Mouse (Mus musculus): Measurements from ENCODE around the gene Kcnj6. TPM values are rescaled to one million over a fixed set of nuclear protein-coding genes. Genes with fewer than 3 reads are reported as not detected.
A peak's percentile ranks its signal among the peaks of the same experiment; 100 is the strongest.

The Kcnj6 gene
- polyA plus RNA-seq, 1 experiment from 2014 or later, result not detected

DNA sequence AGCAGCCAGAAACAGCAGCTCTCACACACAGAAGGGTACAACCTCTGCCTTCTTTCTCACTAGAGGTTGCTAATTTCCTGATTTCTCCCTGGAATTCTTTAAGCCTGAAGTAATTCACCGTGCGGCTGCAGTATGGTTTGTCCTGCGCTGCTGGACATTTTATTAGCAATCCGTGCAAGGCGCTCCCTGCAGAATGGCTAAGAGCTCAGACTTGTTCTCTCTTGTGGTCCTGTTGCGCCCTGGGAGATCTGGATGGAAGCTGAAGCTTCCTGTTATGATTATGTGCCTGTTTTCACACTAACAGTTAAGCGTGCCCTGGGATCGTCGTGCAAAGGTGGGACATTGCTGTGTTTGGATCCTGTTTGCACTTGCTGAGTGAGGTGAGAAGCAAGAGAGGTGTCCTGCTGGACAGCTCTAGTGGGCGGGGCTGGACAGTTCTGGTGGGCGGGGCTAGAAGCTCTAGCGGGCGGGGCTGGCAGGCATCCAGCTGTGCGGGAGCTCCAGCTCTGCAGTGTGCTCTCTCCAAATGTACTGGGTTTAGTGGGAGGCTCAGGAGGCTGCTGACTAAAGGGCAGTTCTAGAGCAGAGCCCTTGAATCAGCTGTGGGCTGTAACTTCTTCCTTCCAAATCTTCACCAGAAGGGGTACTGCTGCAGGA, 131.1 kb downstream of the Kcnj6 start:
- TF ChIP-seq CTCF (IDR thresholded peaks at IDR 0.05; ENCODE audit: low read depth), result no peak
- no peak for ATAC-seq
- Histone ChIP-seq H3K9me3 (ENCODE audit: control insufficient read depth) (no peaks in the 10 kb centered on the region), H3K27ac (ENCODE audit: low read depth, low read length) (no peak overlapping the region), H3K27me3 (replicated peaks; ENCODE audit: control insufficient read depth, insufficient read depth, low read length) (no peaks in the 10 kb centered on the region), H3K4me1 (replicated peaks; ENCODE audit: control insufficient read depth, insufficient read depth, low read length) (no peaks in the 10 kb centered on the region), H3K9ac (ENCODE audit: low read depth, low read length) (no peak overlapping the region), H3K36me3 (ENCODE audit: control insufficient read depth, insufficient read depth) (no peaks in the 10 kb centered on the region), H3K4me3 (ENCODE audit: low read depth, low read length) (no peak overlapping the region), H3K4me2 (replicated peaks; ENCODE audit: low read depth) (no peak overlapping the region)
- WGBS, result 36% methylated on average over 14 of the region's 14 CpGs

DNA sequence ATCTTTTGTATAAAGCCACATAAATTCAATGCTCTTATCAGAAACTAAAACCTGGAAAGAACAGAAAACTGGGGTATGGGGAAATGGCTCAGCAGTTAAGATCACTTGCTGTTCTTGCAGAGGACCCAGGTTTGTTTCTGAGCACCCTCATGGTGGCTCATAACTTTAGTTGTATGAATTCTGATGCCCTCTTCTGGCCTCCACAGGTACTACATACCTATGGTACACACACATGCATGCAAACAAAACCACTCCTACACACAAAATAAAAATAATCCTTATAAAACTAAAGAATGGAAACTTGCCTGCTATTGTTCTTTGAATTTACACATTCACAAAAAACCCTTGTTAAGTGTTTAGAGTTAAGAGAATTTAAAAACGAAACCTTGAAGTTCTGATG, 131.7 kb downstream of the Kcnj6 start:
- no peak for ATAC-seq
- H3K4me2 ChIP-seq (replicated peaks; ENCODE audit: low read depth), result no peak overlapping the region
- no peak overlapping the region for H3K9ac ChIP-seq (ENCODE audit: low read depth, low read length)
- no peaks in the 10 kb centered on the region for H3K4me1 ChIP-seq (replicated peaks; ENCODE audit: control insufficient read depth, insufficient read depth, low read length)
- H3K27me3 ChIP-seq (replicated peaks; ENCODE audit: control insufficient read depth, insufficient read depth, low read length), result no peaks in the 10 kb centered on the region
- 0 out of 2 replicates have a peak, but pooled peaks have one; percentile 11 for TF ChIP-seq CTCF (IDR thresholded peaks at IDR 0.05; ENCODE audit: low read depth)
- H3K9me3 ChIP-seq (ENCODE audit: control insufficient read depth), result no peaks in the 10 kb centered on the region
- no peak overlapping the region for H3K4me3 ChIP-seq (ENCODE audit: low read depth, low read length)
- H3K36me3 ChIP-seq (ENCODE audit: control insufficient read depth, insufficient read depth), result no peaks in the 10 kb centered on the region
- WGBS, result 88% methylated on average over 1 of the region's 1 CpGs
- no peak overlapping the region for H3K27ac ChIP-seq (ENCODE audit: low read depth, low read length)

DNA sequence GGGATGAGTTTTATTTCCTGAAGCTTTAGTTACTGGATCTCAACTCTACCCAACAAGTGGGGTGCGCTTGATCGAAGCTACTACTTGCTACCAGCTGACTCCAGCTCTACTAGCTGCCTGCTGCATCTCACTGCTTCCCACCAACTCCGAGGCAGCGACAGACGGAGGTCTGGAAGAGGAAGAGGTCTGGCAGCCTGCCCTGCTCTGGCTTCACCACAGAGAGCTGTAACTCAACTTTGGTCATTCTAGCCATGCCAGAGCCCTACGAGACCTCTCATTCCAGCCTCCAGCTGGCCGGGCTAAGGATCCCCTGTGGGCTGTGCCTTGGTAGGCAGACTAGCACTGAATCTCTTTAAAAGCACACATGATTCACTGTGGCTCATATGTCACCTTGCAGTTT, 132.4 kb downstream of the Kcnj6 start:
- H3K27me3 ChIP-seq (replicated peaks; ENCODE audit: control insufficient read depth, insufficient read depth, low read length), result no peaks in the 10 kb centered on the region
- WGBS, result 84% methylated on average over 7 of the region's 7 CpGs
- no peak for ATAC-seq
- TF ChIP-seq CTCF (IDR thresholded peaks at IDR 0.05; ENCODE audit: low read depth), result no peak
- H3K36me3 ChIP-seq (ENCODE audit: control insufficient read depth, insufficient read depth), result no peaks in the 10 kb centered on the region
- no peak overlapping the region for H3K9ac ChIP-seq (ENCODE audit: low read depth, low read length)
- no peak overlapping the region for H3K27ac ChIP-seq (ENCODE audit: low read depth, low read length)
- H3K4me3 ChIP-seq (ENCODE audit: low read depth, low read length), result no peak overlapping the region
- H3K9me3 ChIP-seq (ENCODE audit: control insufficient read depth), result no peaks in the 10 kb centered on the region
- H3K4me2 ChIP-seq (replicated peaks; ENCODE audit: low read depth), result no peak overlapping the region
- H3K4me1 ChIP-seq (replicated peaks; ENCODE audit: control insufficient read depth, insufficient read depth, low read length), result no peaks in the 10 kb centered on the region

DNA sequence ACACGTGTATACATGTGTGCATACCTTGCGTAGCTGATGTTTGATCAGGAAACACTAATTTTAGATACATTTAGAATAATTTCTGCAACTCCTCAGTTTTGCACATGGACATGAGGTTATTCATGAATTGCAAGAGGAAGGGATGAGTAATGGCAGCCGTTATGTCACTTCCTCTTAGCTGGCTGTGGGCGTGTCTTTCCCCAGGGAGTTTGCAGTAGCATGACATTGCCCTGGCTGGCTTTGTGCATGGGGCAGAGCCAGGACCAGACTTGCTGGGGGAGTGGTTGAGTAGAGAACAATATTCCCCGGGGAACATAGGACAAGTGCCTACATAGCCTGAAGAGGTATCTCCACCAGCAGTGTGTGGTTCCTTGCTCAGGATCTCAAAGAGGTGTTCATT, 134.0 kb downstream of the Kcnj6 start:
- H3K36me3 ChIP-seq (ENCODE audit: control insufficient read depth, insufficient read depth), result no peaks in the 10 kb centered on the region

DNA sequence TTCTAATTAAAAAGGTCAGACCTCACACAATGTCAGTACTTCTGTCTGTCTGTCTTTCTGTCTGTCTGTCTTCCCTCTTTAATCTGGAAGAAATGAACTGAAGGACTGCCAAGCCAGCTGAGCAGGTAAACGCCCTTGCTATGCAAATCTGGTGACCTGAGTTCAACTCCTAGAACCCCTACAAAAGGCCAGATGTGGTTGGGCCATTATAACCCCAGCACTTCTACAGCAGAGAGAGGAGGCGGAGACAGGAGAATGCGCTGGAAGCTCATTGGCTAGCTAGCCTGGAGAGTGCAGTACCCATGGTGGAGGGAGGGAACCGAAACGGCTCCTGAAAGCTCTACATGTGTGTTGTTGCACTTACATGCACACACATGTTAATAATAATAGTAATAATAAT, 141.5 kb downstream of the Kcnj6 start:
- WGBS, result 87% methylated on average over 5 of the region's 5 CpGs
- Histone ChIP-seq H3K4me3 (ENCODE audit: low read depth, low read length) (no peak overlapping the region), H3K9me3 (ENCODE audit: control insufficient read depth) (no peaks in the 10 kb centered on the region), H3K9ac (ENCODE audit: low read depth, low read length) (no peak overlapping the region), H3K36me3 (ENCODE audit: control insufficient read depth, insufficient read depth) (no peaks in the 10 kb centered on the region), H3K27me3 (replicated peaks; ENCODE audit: control insufficient read depth, insufficient read depth, low read length) (no peaks in the 10 kb centered on the region), H3K27ac (ENCODE audit: low read depth, low read length) (no peak overlapping the region), H3K4me2 (replicated peaks; ENCODE audit: low read depth) (no peak overlapping the region), H3K4me1 (replicated peaks; ENCODE audit: control insufficient read depth, insufficient read depth, low read length) (no peaks in the 10 kb centered on the region)
- no peak for TF ChIP-seq CTCF (IDR thresholded peaks at IDR 0.05; ENCODE audit: low read depth)
- ATAC-seq, result no peak

More for the DNA sequence above, 134.0 kb downstream of the Kcnj6 start:
- WGBS, result 89% methylated on average over 5 of the region's 5 CpGs
- H3K9ac ChIP-seq (ENCODE audit: low read depth, low read length), result no peak overlapping the region
- no peak for ATAC-seq
- no peaks in the 10 kb centered on the region for H3K27me3 ChIP-seq (replicated peaks; ENCODE audit: control insufficient read depth, insufficient read depth, low read length)
- H3K27ac ChIP-seq (ENCODE audit: low read depth, low read length), result no peak overlapping the region
- TF ChIP-seq CTCF (IDR thresholded peaks at IDR 0.05; ENCODE audit: low read depth), result no peak
- no peak overlapping the region for H3K4me3 ChIP-seq (ENCODE audit: low read depth, low read length)
- no peak overlapping the region for H3K4me2 ChIP-seq (replicated peaks; ENCODE audit: low read depth)
- no peaks in the 10 kb centered on the region for H3K9me3 ChIP-seq (ENCODE audit: control insufficient read depth)
- no peaks in the 10 kb centered on the region for H3K4me1 ChIP-seq (replicated peaks; ENCODE audit: control insufficient read depth, insufficient read depth, low read length)

DNA sequence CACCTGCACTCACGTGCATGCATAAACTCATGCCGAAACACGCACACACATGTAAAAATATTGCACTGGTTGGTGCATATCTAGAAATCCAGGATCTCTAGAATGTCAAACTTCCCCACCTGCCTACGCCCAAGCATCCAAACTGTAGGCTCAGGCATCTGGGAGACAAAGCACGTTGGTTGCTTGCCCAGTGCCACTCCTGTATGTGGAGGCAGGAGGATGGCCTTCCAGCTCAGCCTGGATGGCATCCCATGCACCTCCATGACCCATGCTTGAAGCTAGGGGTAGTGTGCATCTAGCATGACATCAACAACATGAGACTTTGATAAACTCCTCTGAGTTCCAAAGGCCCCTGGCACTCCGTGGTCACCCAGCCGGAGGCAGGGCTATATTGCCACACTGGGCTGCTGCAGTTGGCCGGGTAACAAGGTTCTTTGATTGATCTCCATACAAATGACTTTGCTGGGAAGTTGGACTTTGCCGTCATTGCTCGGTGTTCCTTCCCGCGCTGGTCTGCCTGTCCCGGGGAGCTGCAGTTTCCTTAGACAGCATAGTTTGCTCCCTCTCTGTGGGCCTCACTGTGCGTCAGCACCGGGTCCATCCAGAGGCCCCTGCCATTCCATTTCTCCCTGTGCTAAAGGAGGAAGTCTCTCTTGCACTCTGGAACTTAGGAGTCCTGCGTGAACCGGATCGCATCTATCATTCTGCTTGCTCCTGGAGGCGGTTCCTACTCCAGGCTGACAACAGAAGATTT, 144.9 kb downstream of the Kcnj6 start:
- TF ChIP-seq CTCF (IDR thresholded peaks at IDR 0.05; ENCODE audit: low read depth), result no peak
- peak; percentile 92 for ATAC-seq
- no peak overlapping the region for H3K4me3 ChIP-seq (ENCODE audit: low read depth, low read length)

More for the DNA sequence above, 144.9 kb downstream of the Kcnj6 start:
- Histone ChIP-seq H3K9ac (ENCODE audit: low read depth, low read length) (no peak overlapping the region), H3K27me3 (replicated peaks; ENCODE audit: control insufficient read depth, insufficient read depth, low read length) (no peaks in the 10 kb centered on the region), H3K36me3 (ENCODE audit: control insufficient read depth, insufficient read depth) (no peaks in the 10 kb centered on the region), H3K4me2 (replicated peaks; ENCODE audit: low read depth) (no peak overlapping the region), H3K4me1 (replicated peaks; ENCODE audit: control insufficient read depth, insufficient read depth, low read length) (no peaks in the 10 kb centered on the region), H3K27ac (ENCODE audit: low read depth, low read length) (no peak overlapping the region), H3K9me3 (ENCODE audit: control insufficient read depth) (no peaks in the 10 kb centered on the region)
- 55% methylated on average over 19 of the region's 19 CpGs for WGBS
